18 mouse cellular contexts compared by ENCODE assay signal in the genomic region with DNA sequence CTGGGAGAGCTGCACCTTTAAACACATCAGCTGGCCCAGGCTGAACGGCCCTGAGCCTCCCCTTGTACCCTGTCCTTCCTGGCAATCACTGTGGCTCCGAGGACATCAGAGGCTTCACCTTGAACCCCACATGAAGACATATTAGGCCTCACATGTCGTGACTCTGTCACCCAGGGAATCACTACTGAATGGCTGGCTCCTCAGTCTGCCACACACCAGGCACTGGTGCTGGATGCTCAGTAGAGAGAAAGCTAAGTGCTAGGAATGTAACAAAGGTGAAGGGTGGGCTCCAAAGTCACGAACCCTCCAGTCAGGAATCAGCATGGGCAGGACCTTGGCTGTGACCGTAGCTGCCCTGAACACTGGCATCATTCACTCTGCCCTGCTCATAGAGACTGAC. TPM values are rescaled to one million over a fixed set of nuclear protein-coding genes. Genes with fewer than 3 reads are reported as not detected.
DNase-seq lines count a peak whose midpoint lies in the region; ATAC-seq and TF ChIP-seq lines count a peak whose summit lies in the region.
"Had no signal": no experiment of that assay in that cellular context is flagged by ENCODE, and none has a peak within 500 bp of the region (broad histone marks: within the 10 kb centered on the region; RNA-seq: fewer than 3 reads in every experiment).

No protein-coding gene starts in this region.

- no peak overlapping the region for H3K4me2 ChIP-seq in hindbrain, postnatal 0 days (ENCODE audit: low read depth, low read length)
- H3K4me2 ChIP-seq in hindbrain, embryonic 16.5 days (ENCODE audit: low read length), result no peak overlapping the region
- H3K4me2 ChIP-seq in neural tube, embryonic 15.5 days, result no peak overlapping the region
- H3K4me2 ChIP-seq: forebrain, embryonic 12.5 days; heart, embryonic 12.5 days; hindbrain, embryonic 14.5 days had no signal

- 77% methylated on average over 5 of the region's 5 CpGs for WGBS in hindbrain, postnatal 0 days
- WGBS in hindbrain, embryonic 16.5 days, result 85% methylated on average over 5 of the region's 5 CpGs
- 84% methylated on average over 5 of the region's 5 CpGs for WGBS in limb, embryonic 10.5 days
- WGBS in neural tube, embryonic 15.5 days, result 76% methylated on average over 5 of the region's 5 CpGs

- H3K9ac ChIP-seq in hindbrain, postnatal 0 days (replicated peaks; ENCODE audit: low read length), result no peak overlapping the region
- H3K9ac ChIP-seq in hindbrain, embryonic 16.5 days (ENCODE audit: low read depth, low read length), result no peak overlapping the region
- no peak overlapping the region for H3K9ac ChIP-seq in neural tube, embryonic 15.5 days (replicated peaks)
- H3K9ac ChIP-seq: forebrain, embryonic 12.5 days; heart, embryonic 12.5 days; hindbrain, embryonic 14.5 days had no signal

- no peak overlapping the region for H3K27ac ChIP-seq in hindbrain, postnatal 0 days
- no peak overlapping the region for H3K27ac ChIP-seq in hindbrain, embryonic 16.5 days (ENCODE audit: low read depth, low read length)
- 0 out of 2 replicates have a peak overlapping the region, but pooled peaks have one; percentile 42 for H3K27ac ChIP-seq in limb, embryonic 10.5 days
- no peak overlapping the region for H3K27ac ChIP-seq in neural tube, embryonic 15.5 days (replicated peaks)
- H3K27ac ChIP-seq: forebrain, embryonic 12.5 days; hindbrain, embryonic 10.5 days; hindbrain, embryonic 14.5 days had no signal

- TF ChIP-seq CTCF in hindbrain, postnatal 0 days (IDR thresholded peaks at IDR 0.05; ENCODE audit: low read depth), result no peak

- H3K4me3 ChIP-seq in hindbrain, postnatal 0 days (ENCODE audit: low read length), result no peak overlapping the region
- H3K4me3 ChIP-seq in hindbrain, embryonic 16.5 days (ENCODE audit: low read length), result no peak overlapping the region
- no peak overlapping the region for H3K4me3 ChIP-seq in limb, embryonic 10.5 days
- no peak overlapping the region for H3K4me3 ChIP-seq in neural tube, embryonic 15.5 days (replicated peaks)
- H3K4me3 ChIP-seq: forebrain, embryonic 12.5 days; heart, embryonic 12.5 days; hindbrain, embryonic 10.5 days had no signal

- no peaks in the 10 kb centered on the region for H3K9me3 ChIP-seq in hindbrain, postnatal 0 days (ENCODE audit: low read length)
- no peaks in the 10 kb centered on the region for H3K9me3 ChIP-seq in hindbrain, embryonic 16.5 days (ENCODE audit: control insufficient read depth, low read length)
- no peaks in the 10 kb centered on the region for H3K9me3 ChIP-seq in limb, embryonic 10.5 days (replicated peaks)
- no peaks in the 10 kb centered on the region for H3K9me3 ChIP-seq in neural tube, embryonic 15.5 days (replicated peaks)
- H3K9me3 ChIP-seq: G1E; heart, embryonic 12.5 days had no signal

- DNase-seq in hindbrain, postnatal 0 days (ENCODE audit: low spot score), result no peak
- DNase-seq in adrenal gland, postnatal 14 days, result peak; percentile 68
- no peak for DNase-seq in limb, embryonic 10.5 days (ENCODE audit: low spot score)
- no peak for DNase-seq in right cerebral cortex, postnatal 14 days
- DNase-seq: cerebellum, adult 2 months; cerebellum, postnatal 10 days; gastrocnemius, postnatal 14 days had no signal

- peaks cover 24% of the 10 kb centered on the region for H3K36me3 ChIP-seq in hindbrain, postnatal 0 days (ENCODE audit: insufficient read depth, low read length)
- H3K36me3 ChIP-seq in hindbrain, embryonic 16.5 days (ENCODE audit: control insufficient read depth, insufficient read depth, low read length), result peaks cover 14% of the 10 kb centered on the region; the same call in 1 of the 2 replicates
- peaks cover 42% of the 10 kb centered on the region for H3K36me3 ChIP-seq in limb, embryonic 10.5 days
- H3K36me3 ChIP-seq in neural tube, embryonic 15.5 days, result peaks cover 31% of the 10 kb centered on the region

- H3K4me1 ChIP-seq in hindbrain, postnatal 0 days (ENCODE audit: insufficient read depth, low read length), result no peaks in the 10 kb centered on the region
- no peaks in the 10 kb centered on the region for H3K4me1 ChIP-seq in hindbrain, embryonic 16.5 days (ENCODE audit: control insufficient read depth, insufficient read depth, low read depth, low read length)
- peaks cover 35% of the 10 kb centered on the region for H3K4me1 ChIP-seq in limb, embryonic 10.5 days
- H3K4me1 ChIP-seq in neural tube, embryonic 15.5 days, result 0 out of 2 replicates have a peak, but pooled peaks cover 2% of the 10 kb centered on the region
- H3K4me1 ChIP-seq: forebrain, embryonic 12.5 days had no signal

- no peaks in the 10 kb centered on the region for H3K27me3 ChIP-seq in hindbrain, postnatal 0 days (ENCODE audit: insufficient read depth, low read length)
- H3K27me3 ChIP-seq in hindbrain, embryonic 16.5 days (replicated peaks; ENCODE audit: control insufficient read depth, insufficient read depth, low read length), result peaks cover 5% of the 10 kb centered on the region
- H3K27me3 ChIP-seq in limb, embryonic 10.5 days (ENCODE audit: low read depth, poor library complexity, severe bottlenecking), result no peaks in the 10 kb centered on the region
- peaks cover 9% of the 10 kb centered on the region; the same call in 1 of the 2 replicates for H3K27me3 ChIP-seq in neural tube, embryonic 15.5 days (replicated peaks)

- ATAC-seq in hindbrain, postnatal 0 days, result peak; percentile 10; the same call in 1 of the 2 replicates
- no peak for ATAC-seq in hindbrain, embryonic 16.5 days
- ATAC-seq in neural tube, embryonic 15.5 days (ENCODE audit: low FRiP score), result no peak
- ATAC-seq: CD4-positive, CD25-positive, alpha-beta regulatory T cell, adult 4 months; forebrain, embryonic 16.5 days; inflammation-experienced regulatory T-cells, adult 6 months; intestine, postnatal 0 days had no signal

RNA-seq across cellular contexts. Expression of a gene that starts 7.0 kb away (rescaled TPM):
- 53.5 and 77.9 TPM in 2 replicates for total RNA-seq in hindbrain, postnatal 0 days (2014; rRNA removed)
- 111 and 122 TPM in 2 replicates for polyA plus RNA-seq in hindbrain, postnatal 0 days (2015; fragmentation: Nextera tagmentation; extraction: Ambion mirVana)
- polyA plus RNA-seq in hindbrain, embryonic 16.5 days (2015; fragmentation: Nextera tagmentation; extraction: Ambion mirVana), result 86.8 and 94.0 TPM in 2 replicates
- total RNA-seq in adrenal gland, postnatal 14 days (2021), result 429 and 451 TPM in 2 replicates
- polyA plus RNA-seq in limb, embryonic 10.5 days (2016; fragmentation: Nextera tagmentation; extraction: Ambion mirVana), result 106 and 112 TPM in 2 replicates
- 88.6 and 90.9 TPM in 2 replicates for polyA plus RNA-seq in neural tube, embryonic 15.5 days (2015; fragmentation: Nextera tagmentation; extraction: Ambion mirVana)

RNA-seq across cellular contexts. Expression of a gene that starts 7.3 kb away (rescaled TPM):
- 34.7 and 45.6 TPM in 2 replicates for total RNA-seq in hindbrain, postnatal 0 days (2014; rRNA removed)
- polyA plus RNA-seq in hindbrain, postnatal 0 days (2015; fragmentation: Nextera tagmentation; extraction: Ambion mirVana), result 24.8 and 26.4 TPM in 2 replicates
- polyA plus RNA-seq in hindbrain, embryonic 16.5 days (2015; fragmentation: Nextera tagmentation; extraction: Ambion mirVana), result 37.7 and 39.0 TPM in 2 replicates
- 33.8 and 38.4 TPM in 2 replicates for total RNA-seq in adrenal gland, postnatal 14 days (2021)
- polyA plus RNA-seq in limb, embryonic 10.5 days (2016; fragmentation: Nextera tagmentation; extraction: Ambion mirVana), result 90.9 and 100 TPM in 2 replicates
- polyA plus RNA-seq in neural tube, embryonic 15.5 days (2015; fragmentation: Nextera tagmentation; extraction: Ambion mirVana), result 40.7 and 42.3 TPM in 2 replicates

RNA-seq across cellular contexts. Expression of a gene that starts 20.7 kb away (rescaled TPM):
- total RNA-seq in hindbrain, postnatal 0 days (2014; rRNA removed), result 5.2 and 9.2 TPM in 2 replicates
- 7.3 and 7.6 TPM in 2 replicates for polyA plus RNA-seq in hindbrain, postnatal 0 days (2015; fragmentation: Nextera tagmentation; extraction: Ambion mirVana)
- polyA plus RNA-seq in hindbrain, embryonic 16.5 days (2015; fragmentation: Nextera tagmentation; extraction: Ambion mirVana), result 7.9 and 10.4 TPM in 2 replicates
- 9.6 and 10.9 TPM in 2 replicates for total RNA-seq in adrenal gland, postnatal 14 days (2021)
- polyA plus RNA-seq in limb, embryonic 10.5 days (2016; fragmentation: Nextera tagmentation; extraction: Ambion mirVana), result 159 and 218 TPM in 2 replicates
- 12.1 and 23.1 TPM in 2 replicates for polyA plus RNA-seq in neural tube, embryonic 15.5 days (2015; fragmentation: Nextera tagmentation; extraction: Ambion mirVana)
- polyA plus RNA-seq: CD4-positive, CD25-positive, alpha-beta regulatory T cell, adult 4 months; inflammation-experienced regulatory T-cells, adult 6 months had no signal

RNA-seq across cellular contexts. Expression of a gene that starts 44.0 kb away (rescaled TPM):
- 11.7 and 12.0 TPM in 2 replicates for total RNA-seq in hindbrain, postnatal 0 days (2014; rRNA removed)
- 8.6 and 8.7 TPM in 2 replicates for polyA plus RNA-seq in hindbrain, postnatal 0 days (2015; fragmentation: Nextera tagmentation; extraction: Ambion mirVana)
- 10.9 and 11.1 TPM in 2 replicates for polyA plus RNA-seq in hindbrain, embryonic 16.5 days (2015; fragmentation: Nextera tagmentation; extraction: Ambion mirVana)
- 8.2 and 10.4 TPM in 2 replicates for total RNA-seq in adrenal gland, postnatal 14 days (2021)
- 3.3 and 3.4 TPM in 2 replicates for polyA plus RNA-seq in limb, embryonic 10.5 days (2016; fragmentation: Nextera tagmentation; extraction: Ambion mirVana)
- 9.6 and 11.1 TPM in 2 replicates for polyA plus RNA-seq in neural tube, embryonic 15.5 days (2015; fragmentation: Nextera tagmentation; extraction: Ambion mirVana)

RNA-seq across cellular contexts. Expression of a gene that starts 52.9 kb away (rescaled TPM):
- total RNA-seq in hindbrain, postnatal 0 days (2014; rRNA removed), result 2.8 and 4.1 TPM in 2 replicates
- polyA plus RNA-seq in hindbrain, postnatal 0 days (2015; fragmentation: Nextera tagmentation; extraction: Ambion mirVana), result 1.8 and 2.2 TPM in 2 replicates
- 1.9 and 2.5 TPM in 2 replicates for polyA plus RNA-seq in hindbrain, embryonic 16.5 days (2015; fragmentation: Nextera tagmentation; extraction: Ambion mirVana)
- total RNA-seq in adrenal gland, postnatal 14 days (2021), result 4.1 and 16.3 TPM in 2 replicates
- polyA plus RNA-seq in limb, embryonic 10.5 days (2016; fragmentation: Nextera tagmentation; extraction: Ambion mirVana), result 0.60 and 0.80 TPM in 2 replicates
- 2.3 and 27.7 TPM in 2 replicates for polyA plus RNA-seq in neural tube, embryonic 15.5 days (2015; fragmentation: Nextera tagmentation; extraction: Ambion mirVana)
